Mouse (Mus musculus) testis, adult 2 months (tissue): ENCODE measurements around the gene Zfp668.

ENCODE experiments used
- CTCF ChIP-seq: fragments of 200-500 bp; IDR thresholded peaks from 2 replicates; pipeline ENCODE4 v1.5.1; 2012; ENCODE audit warnings: low read depth, mild to moderate bottlenecking, inconsistent platforms, low read length, moderate library complexity; ENCODE audit not compliant: control insufficient read depth, insufficient read depth, insufficient replicate concordance
- POLR2A ChIP-seq: fragments of 200-500 bp; IDR thresholded peaks from 2 replicates; pipeline ENCODE4 v1.6.1; 2012; ENCODE audit warnings: low read depth, mild to moderate bottlenecking, inconsistent platforms, low read length, moderate library complexity; ENCODE audit not compliant: control insufficient read depth

DNA sequence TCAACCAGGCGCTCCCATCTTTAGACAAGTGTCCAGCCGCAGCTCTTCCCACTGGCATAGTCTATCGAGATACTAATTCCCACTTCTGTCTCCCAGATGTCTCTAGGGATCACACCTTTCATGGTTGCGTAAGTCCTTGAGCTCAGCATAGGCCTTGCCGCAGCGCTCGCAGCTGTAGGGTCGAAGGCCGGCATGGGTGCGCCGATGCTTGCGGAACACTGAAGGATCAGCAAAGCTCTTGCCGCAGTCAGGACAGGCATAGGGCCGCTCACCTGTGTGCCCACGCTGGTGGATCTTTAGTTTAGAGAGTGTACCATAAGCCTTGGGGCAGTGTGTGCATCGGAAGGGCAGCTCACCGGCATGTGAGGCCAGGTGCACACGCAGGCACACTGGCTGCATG, 9.0 kb downstream of the Zfp668 start:
- TF ChIP-seq CTCF (no peak), POLR2A (no peak)
